Mouse (Mus musculus) right cerebral cortex, postnatal 4 days (tissue): ENCODE measurements around the gene Htra3.

Experiments
- DNase-seq: peaks from one replicate; pipeline ENCODE4 v3.0.0-alpha.2; 2022

Htra3 gene

GRCm38 (mm10) chr5:35609381-35609780, 70.2 kb downstream of the Htra3 start:
- peak; percentile 14 for DNase-seq

- DNase-seq, result no peak
These were observed 71.0 kb downstream of the Htra3 start for GRCm38 (mm10) chr5:35608559-35608958.

GRCm38 (mm10) chr5:35607784-35608183, 71.8 kb downstream of the Htra3 start:
- peak; percentile 42 for DNase-seq

DNA sequence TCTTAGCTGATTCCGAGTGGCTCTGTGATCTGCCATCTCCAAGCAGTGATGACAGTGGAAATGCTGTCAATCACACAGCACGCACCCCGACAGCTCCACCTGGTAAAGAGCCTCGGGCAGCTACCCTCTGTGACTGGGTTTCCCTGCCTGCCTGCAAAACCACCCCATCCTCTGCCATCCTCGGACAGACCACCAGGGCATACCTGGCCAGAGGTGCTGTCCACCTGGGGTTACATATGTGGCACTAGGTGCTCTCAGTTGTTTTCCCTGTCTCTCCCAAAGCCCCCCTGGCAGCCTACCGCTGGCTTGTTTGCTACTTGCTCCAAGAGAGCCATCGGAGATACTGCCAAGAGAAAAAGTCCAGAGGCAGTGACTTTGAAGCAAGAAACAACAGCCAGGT, 72.8 kb downstream of the Htra3 start:
- no peak for DNase-seq

GRCm38 (mm10) chr5:35605355-35605754, 74.2 kb downstream of the Htra3 start:
- DNase-seq, result no peak
